Mouse (Mus musculus): ENCODE measurements at regions not wholly inside any gene's neighbourhood (a gene's known extent, or its start where the extent isn't known, plus 50 kb on each side); places are given as distances from the start of the nearest gene placed in this dataset.

- DNase-seq: no peak
Observed at GRCm38 (mm10) chr13:71481205-71481604, 482.3 kb downstream of the Irx1 start.

DNA sequence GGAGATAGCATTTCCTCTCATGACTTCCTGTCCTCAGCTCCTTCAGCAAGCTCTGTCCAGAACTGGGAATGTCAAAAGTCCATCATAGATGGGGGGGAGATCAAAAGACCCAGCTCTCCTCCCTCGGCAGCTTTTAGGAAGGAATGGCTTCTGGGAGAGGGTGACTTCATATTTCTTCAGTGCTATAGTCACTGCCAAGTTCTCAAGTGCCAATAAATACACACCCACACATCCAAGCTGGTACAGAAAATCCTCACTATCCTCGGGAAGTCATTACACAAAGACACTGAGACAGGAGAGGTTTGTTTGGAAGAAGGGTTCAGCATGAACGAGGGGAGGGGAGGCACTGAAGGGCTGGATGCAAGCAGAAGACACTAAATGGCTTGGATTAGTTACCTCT is 502.0 kb downstream of the Irx1 start:
- DNase-seq: no peak

DNA sequence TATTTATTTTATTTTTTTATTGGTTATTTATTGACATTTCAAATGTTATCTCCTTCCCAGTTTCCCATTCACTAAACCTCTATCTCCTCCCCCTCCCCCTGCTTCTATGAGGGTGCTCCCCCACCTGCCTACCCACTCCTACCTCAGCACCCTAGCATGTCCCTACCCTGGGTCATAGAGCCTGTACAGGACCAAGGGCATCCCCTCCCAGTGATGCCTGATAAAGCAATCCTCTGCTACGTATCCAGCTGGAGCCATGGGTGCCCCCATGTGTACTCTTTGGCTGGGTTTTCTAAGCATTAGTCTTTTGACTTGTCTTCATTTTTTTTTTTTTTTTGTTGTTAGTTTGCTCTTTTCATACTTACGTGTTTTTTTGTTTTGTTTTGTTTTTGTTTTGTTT is 502.9 kb downstream of the Irx1 start:
- DNase-seq: no peak

- peak; percentile 4 for DNase-seq
Observed at GRCm38 (mm10) chr13:71460097-71460496, 503.4 kb downstream of the Irx1 start.

- DNase-seq: peak; percentile 50
Observed at GRCm38 (mm10) chr13:71459022-71459536, 504.4 kb downstream of the Irx1 start.

DNA sequence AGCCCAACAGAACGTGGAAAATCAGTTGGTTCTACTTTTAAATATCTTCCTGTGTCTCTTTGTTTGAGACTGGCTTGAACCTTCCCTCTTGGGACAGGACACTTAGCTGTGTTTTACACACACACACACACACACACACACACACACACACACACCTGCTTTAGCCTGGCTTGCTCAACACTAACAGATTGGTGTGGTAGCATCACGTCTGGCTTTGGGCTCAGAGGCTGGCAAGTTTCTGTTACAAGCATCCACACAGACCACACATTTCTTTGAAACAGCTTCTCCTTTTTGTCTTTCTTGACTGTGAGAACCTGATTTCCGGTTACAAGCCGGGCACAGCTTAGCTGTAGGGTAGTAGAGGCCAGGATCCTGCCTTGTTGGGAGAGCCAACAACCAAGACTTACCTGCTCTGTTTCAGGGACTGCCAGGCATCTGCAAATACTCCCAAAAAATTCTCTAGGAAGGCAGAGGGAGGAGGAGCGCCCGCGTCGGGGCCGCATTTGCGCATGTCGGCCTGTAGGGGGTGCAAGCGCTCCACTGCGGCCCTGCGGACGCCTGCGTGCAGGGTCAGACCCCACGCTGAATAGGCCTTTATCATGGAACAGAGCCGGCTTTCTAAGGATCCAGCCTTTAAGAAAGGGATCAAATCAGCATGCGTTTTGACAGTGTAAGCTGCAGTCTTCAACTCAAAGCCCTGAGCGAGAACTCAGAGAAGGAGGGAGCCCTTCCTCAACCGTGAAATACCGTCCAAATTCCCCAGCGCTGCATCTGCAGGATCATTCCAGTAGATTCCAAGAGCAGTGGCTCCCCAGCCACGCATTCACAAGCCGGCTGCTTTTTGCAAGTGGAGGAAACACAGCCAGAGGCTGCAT is 505.2 kb downstream of the Irx1 start:
- peak; percentile 74 for DNase-seq

DNA sequence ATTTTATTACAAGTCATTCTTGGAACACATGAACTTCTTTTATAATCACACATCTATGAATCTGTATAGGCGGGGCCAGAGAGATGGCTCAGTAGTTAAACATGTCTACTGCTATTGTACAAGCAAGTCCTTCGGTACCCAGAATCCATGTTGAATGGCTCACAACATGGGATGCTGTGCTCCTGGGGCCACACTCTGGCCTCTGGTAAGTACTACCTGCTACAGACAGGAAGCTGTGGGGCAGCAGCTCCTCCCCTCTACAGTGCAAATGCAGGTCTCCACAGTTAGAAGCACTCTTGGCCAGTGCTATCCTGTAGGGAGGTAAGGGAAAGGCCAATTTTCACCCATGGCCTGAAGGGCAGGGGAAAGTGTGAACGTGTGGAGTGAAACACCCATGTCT is 506.0 kb downstream of the Irx1 start:
- peak; percentile 1 for DNase-seq

- DNase-seq: no peak
Observed at GRCm38 (mm10) chr13:71452258-71452657, 511.3 kb downstream of the Irx1 start.

GRCm38 (mm10) chr13:71437601-71438099 is 525.9 kb downstream of the Irx1 start:
- no peak for DNase-seq

- DNase-seq: no peak
Observed at GRCm38 (mm10) chr13:71403654-71404560, 559.6 kb downstream of the Irx1 start.

GRCm38 (mm10) chr13:71393716-71394309 is 552.2 kb upstream of the Adamts16 start:
- no peak for DNase-seq

GRCm38 (mm10) chr13:71378641-71379040 is 537.0 kb upstream of the Adamts16 start:
- DNase-seq: no peak

GRCm38 (mm10) chr13:71375909-71376606 is 534.4 kb upstream of the Adamts16 start:
- DNase-seq: peak; percentile 36

GRCm38 (mm10) chr13:71372701-71373685 is 531.4 kb upstream of the Adamts16 start:
- no peak for DNase-seq

- no peak for DNase-seq
Observed at GRCm38 (mm10) chr13:71369832-71370231, 528.2 kb upstream of the Adamts16 start.

- DNase-seq: no peak
Observed at GRCm38 (mm10) chr13:71365261-71365660, 523.6 kb upstream of the Adamts16 start.

DNA sequence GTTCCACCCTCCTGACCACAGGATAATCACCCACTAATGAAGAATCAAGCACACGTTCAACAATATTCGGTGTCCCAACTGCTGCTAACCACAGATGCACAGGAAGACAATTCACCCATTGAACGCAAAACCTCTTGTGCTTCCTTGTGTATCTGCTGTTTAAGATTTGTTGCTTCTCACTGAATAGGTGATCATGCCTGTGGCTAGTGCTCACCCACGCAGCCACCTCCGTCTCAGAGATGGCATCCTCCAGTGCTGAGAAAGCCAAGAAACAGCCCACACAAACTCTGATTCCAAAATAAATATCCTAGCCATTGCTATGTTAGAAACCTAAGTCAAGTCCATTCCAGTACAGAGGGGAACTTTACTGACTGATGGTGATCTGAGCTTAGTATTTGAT is 520.7 kb upstream of the Adamts16 start:
- DNase-seq: no peak

GRCm38 (mm10) chr13:71359112-71359511 is 517.5 kb upstream of the Adamts16 start:
- DNase-seq: no peak

DNA sequence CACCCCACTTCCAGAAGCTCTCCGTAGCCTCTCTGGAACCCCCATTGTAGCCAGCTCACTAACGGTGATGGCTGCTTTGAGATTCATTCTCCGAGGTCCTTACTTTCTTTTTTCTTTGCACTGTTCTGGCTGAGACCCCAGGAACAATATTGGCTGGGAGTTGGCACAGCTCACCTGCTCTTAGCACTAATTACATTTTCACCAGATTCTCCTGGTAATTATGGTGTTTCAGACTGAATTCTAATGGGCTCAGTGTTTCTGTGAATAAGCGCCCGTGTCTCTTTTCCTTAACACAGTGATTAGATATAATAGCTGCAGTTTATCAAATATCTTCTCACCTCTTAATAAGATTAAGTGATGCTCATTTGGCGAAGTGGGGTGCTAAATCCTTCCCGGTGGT is 509.2 kb upstream of the Adamts16 start:
- DNase-seq: no peak

GRCm38 (mm10) chr13:71342921-71343320 is 501.3 kb upstream of the Adamts16 start:
- no peak for DNase-seq

GRCm38 (mm10) chr13:71338700-71339099 is 497.1 kb upstream of the Adamts16 start:
- no peak for DNase-seq
